Mouse (Mus musculus) myocyte (in vitro differentiated cells): Measurements from ENCODE around the gene Daxx. TPM values are rescaled to one million over a fixed set of nuclear protein-coding genes. Genes with fewer than 3 reads are reported as not detected.
A peak's percentile ranks its signal among the peaks of the same experiment; 100 is the strongest.

Experiments used
- H3K27me3 ChIP-seq: one replicate; pipeline ENCODE4 v1.6.1; 2011; ENCODE audit not compliant: control insufficient read depth, insufficient read depth, insufficient read length
- H3K36me3 ChIP-seq: one replicate; pipeline ENCODE4 v1.6.1; 2011; ENCODE audit not compliant: control insufficient read depth, insufficient read depth
- H3K4me2 ChIP-seq: one replicate; pipeline ENCODE4 v1.6.1; 2011; ENCODE audit warnings: low read depth, control low read depth
- H3K4me3 ChIP-seq: one replicate; pipeline ENCODE4 v1.5.1; 2011; ENCODE audit warnings: mild to moderate bottlenecking, control low read depth, moderate library complexity
- H3K79me2 ChIP-seq: one replicate; pipeline ENCODE4 v1.6.1; 2011; ENCODE audit not compliant: control insufficient read depth, insufficient read depth
- H3ac ChIP-seq: one replicate; pipeline ENCODE4 v1.6.1; 2011; ENCODE audit not compliant: control insufficient read depth, insufficient read length
- CEBPB ChIP-seq: IDR thresholded peaks from 2 replicates; pipeline ENCODE4 v1.6.1; 2011; ENCODE audit warnings: mild to moderate bottlenecking, moderate library complexity; ENCODE audit not compliant: poor library complexity, insufficient read depth, severe bottlenecking
- E2F4 ChIP-seq: IDR thresholded peaks from one replicate; pipeline ENCODE4 v1.6.1; 2011; ENCODE audit warnings: mild to moderate bottlenecking, control low read depth, moderate library complexity; ENCODE audit not compliant: insufficient read depth
- MAX ChIP-seq: IDR thresholded peaks from one replicate; pipeline ENCODE4 v1.6.1; 2011; ENCODE audit warnings: low read depth, mild to moderate bottlenecking, control low read depth
- MYOD1 ChIP-seq, 3 experiments: IDR thresholded peaks; one replicate each; pipeline ENCODE4 v1.6.1; 2011; ENCODE audit warnings: control low read depth in 2 of 3, low read depth in 2 of 3, mild to moderate bottlenecking in 2 of 3, moderate library complexity in 1 of 3; ENCODE audit not compliant: insufficient read length in 2 of 3, control insufficient read depth in 1 of 3
- MYOG ChIP-seq, 3 experiments: IDR thresholded peaks; one replicate each; pipeline ENCODE4 v1.6.1; 2011; ENCODE audit warnings: control low read depth in 2 of 3, low read depth in 2 of 3, mild to moderate bottlenecking in 2 of 3; ENCODE audit not compliant: insufficient read length in 2 of 3, control insufficient read depth in 1 of 3, insufficient read depth in 1 of 3
- POLR2A ChIP-seq: IDR thresholded peaks from one replicate; pipeline ENCODE4 v1.6.1; 2011; ENCODE audit warnings: low read depth, mild to moderate bottlenecking, control low read depth, moderate library complexity; ENCODE audit not compliant: insufficient read length
- POLR2AphosphoS2 ChIP-seq: IDR thresholded peaks from one replicate; pipeline ENCODE4 v1.6.1; 2011; ENCODE audit warnings: low read depth, control low read depth; ENCODE audit not compliant: insufficient read length
- REST ChIP-seq: IDR thresholded peaks from one replicate; pipeline ENCODE4 v1.6.1; 2011; ENCODE audit warnings: mild to moderate bottlenecking, control low read depth, moderate library complexity; ENCODE audit not compliant: insufficient read depth, insufficient read length
- SRF ChIP-seq: IDR thresholded peaks from one replicate; pipeline ENCODE4 v1.6.1; 2011; ENCODE audit warnings: low read depth; ENCODE audit not compliant: control insufficient read depth, insufficient read length
- TCF12 ChIP-seq: IDR thresholded peaks from one replicate; pipeline ENCODE4 v1.6.1; 2011; ENCODE audit warnings: mild to moderate bottlenecking, control low read depth; ENCODE audit not compliant: poor library complexity, insufficient read depth, severe bottlenecking
- TCF3 ChIP-seq: IDR thresholded peaks from one replicate; pipeline ENCODE4 v1.6.1; 2011; ENCODE audit warnings: low read depth, control low read depth; ENCODE audit not compliant: insufficient read length
- USF1 ChIP-seq: IDR thresholded peaks from one replicate; pipeline ENCODE4 v1.6.1; 2011; ENCODE audit warnings: low read depth, mild to moderate bottlenecking, control low read depth, moderate library complexity
- polyA plus RNA-seq: library from polyadenylated mRNA; unstranded; fragments of >200 nt; fragmentation: generic; extraction: Trizol; gene quantifications from one replicate; pipeline ENCODE4 v1.2.1, GENCODE M21; 2012; ENCODE audit warnings: missing spikeins

Gene Daxx
- polyA plus RNA-seq, 1 experiment = 16.9 TPM

GRCm38 (mm10) chr17:33929371-33930279 is 20.4 kb downstream of the Daxx start, which contains the start of gene Rgl2:
Rgl2 (plus strand) TSS chr17:33929543.
- TF ChIP-seq MYOG (IDR thresholded peaks at IDR 0.05; ENCODE audit: control insufficient read depth in 1 of 3, insufficient read depth in 1 of 3, insufficient read length in 2 of 3, low read depth in 2 of 3) (peak in 1 of 3 experiments; percentile 46), TCF12 (no peak), E2F4 (no peak), USF1 (no peak), SRF (peak; percentile 68), POLR2AphosphoS2 (peak; percentile 85), POLR2A (peak; percentile 64), TCF3 (no peak)

GRCm38 (mm10) chr17:33930280-33931158 is 21.3 kb downstream of the Daxx start:
- H3K4me3 ChIP-seq = peak overlapping the region; percentile 82
- TF ChIP-seq MYOG (IDR thresholded peaks at IDR 0.05; ENCODE audit: control insufficient read depth in 1 of 3, insufficient read depth in 1 of 3, insufficient read length in 2 of 3, low read depth in 2 of 3) (no peak), MYOD1 (IDR thresholded peaks at IDR 0.05; ENCODE audit: control insufficient read depth in 1 of 3, insufficient read length in 2 of 3, low read depth in 2 of 3) (no peak), TCF3 (no peak), POLR2A (no peak), SRF (no peak), REST (no peak), TCF12 (no peak), MAX (no peak), E2F4 (no peak), POLR2AphosphoS2 (no peak), USF1 (no peak), CEBPB (no peak)
- H3K4me2 ChIP-seq = peak overlapping the region; percentile 91
- no peaks in the 10 kb centered on the region for H3K36me3 ChIP-seq
- peak overlapping the region; percentile 26 for H3ac ChIP-seq
- H3K27me3 ChIP-seq = no peaks in the 10 kb centered on the region
- H3K79me2 ChIP-seq = peaks cover 16% of the 10 kb centered on the region

More at GRCm38 (mm10) chr17:33929371-33930279, 20.4 kb downstream of the Daxx start, which contains the start of gene Rgl2:
- no peaks in the 10 kb centered on the region for H3K27me3 ChIP-seq
- no peaks in the 10 kb centered on the region for H3K36me3 ChIP-seq
- H3K4me2 ChIP-seq = peak within 1 kb of the TSS; percentile 91
- H3K4me3 ChIP-seq = peak within 1 kb of the TSS; percentile 82
- H3ac ChIP-seq = peak within 1 kb of the TSS; percentile 26
- peaks cover 16% of the 10 kb centered on the region for H3K79me2 ChIP-seq

GRCm38 (mm10) chr17:33931159-33931866 is 22.1 kb downstream of the Daxx start:
- H3K79me2 ChIP-seq = peaks cover 16% of the 10 kb centered on the region
- H3K27me3 ChIP-seq = no peaks in the 10 kb centered on the region
- H3ac ChIP-seq = no peak overlapping the region
- TF ChIP-seq TCF3 (no peak), REST (no peak), SRF (no peak), USF1 (no peak), POLR2AphosphoS2 (no peak), POLR2A (no peak), MAX (no peak), CEBPB (no peak), TCF12 (no peak), MYOG (IDR thresholded peaks at IDR 0.05; ENCODE audit: control insufficient read depth in 1 of 3, insufficient read depth in 1 of 3, insufficient read length in 2 of 3, low read depth in 2 of 3) (no peak), E2F4 (no peak), MYOD1 (IDR thresholded peaks at IDR 0.05; ENCODE audit: control insufficient read depth in 1 of 3, insufficient read length in 2 of 3, low read depth in 2 of 3) (no peak)
- peak overlapping the region; percentile 91 for H3K4me2 ChIP-seq
- H3K36me3 ChIP-seq = no peaks in the 10 kb centered on the region
- peak overlapping the region; percentile 82 for H3K4me3 ChIP-seq

- H3ac ChIP-seq = no peak overlapping the region
- no peak for TF ChIP-seq REST
- H3K79me2 ChIP-seq = peaks cover 16% of the 10 kb centered on the region
- H3K4me3 ChIP-seq = no peak overlapping the region
- no peak overlapping the region for H3K4me2 ChIP-seq
- no peaks in the 10 kb centered on the region for H3K36me3 ChIP-seq
- no peaks in the 10 kb centered on the region for H3K27me3 ChIP-seq
These were observed 22.7 kb downstream of the Daxx start for GRCm38 (mm10) chr17:33931947-33932346.
